Mouse (Mus musculus): ENCODE data around the gene Tmbim4.
A peak's percentile ranks its signal among the peaks of the same experiment; 100 is the strongest.

- TF ChIP-seq CTCF (conservative IDR thresholded peaks at IDR 0.05; ENCODE audit: low read length) (peak; percentile 90), POU5F1 (IDR thresholded peaks at IDR 0.05; ENCODE audit: borderline replicate concordance, low read length) (no peak), NANOG (IDR thresholded peaks at IDR 0.05; ENCODE audit: borderline replicate concordance, low read length) (no peak)
Measured at GRCm38 (mm10) chr10:120270777-120271176, 69.4 kb downstream of the Tmbim4 start.

Data from E14TG2a.4 (cell line).